13 mouse cellular contexts compared by ENCODE assay signal in the genomic region with DNA sequence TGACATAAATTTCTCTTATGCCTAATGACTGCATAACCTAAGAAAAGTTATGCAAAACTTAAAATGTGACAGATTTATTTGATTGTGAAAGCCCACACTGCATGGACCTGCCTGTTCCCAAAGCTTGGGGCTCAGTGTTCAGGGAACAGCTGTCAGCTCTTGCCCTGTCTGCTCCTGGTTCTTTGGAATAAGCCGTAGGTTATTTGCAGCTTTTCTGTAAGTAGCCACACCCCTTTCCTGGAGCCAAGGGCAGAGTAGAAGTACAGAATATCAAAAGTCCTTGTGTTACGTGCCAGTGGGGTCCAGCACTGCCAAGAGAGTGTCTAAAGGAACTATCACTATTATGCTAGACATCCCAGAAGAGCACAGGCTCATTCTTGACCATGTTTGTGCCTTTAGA. TPM values are rescaled to one million over a fixed set of nuclear protein-coding genes. Genes with fewer than 3 reads are reported as not detected.
DNase-seq lines count a peak whose midpoint lies in the region; ATAC-seq and TF ChIP-seq lines count a peak whose summit lies in the region.
"Had no signal": no experiment of that assay in that cellular context is flagged by ENCODE, and none has a peak within 500 bp of the region (broad histone marks: within the 10 kb centered on the region; RNA-seq: fewer than 3 reads in every experiment).

No protein-coding gene starts in this region.

- intact Hi-C loops in left cerebral cortex, postnatal 4 days (cut with DNase I) = no loop called here
- intact Hi-C loops in gastrocnemius, adult 2 months (cut with DNase I) = no loop called here

- peak overlapping the region; percentile 30 for H3K4me2 ChIP-seq in myocyte (ENCODE audit: low read depth)
- no peak overlapping the region for H3K4me2 ChIP-seq in hindbrain, embryonic 11.5 days (replicated peaks; ENCODE audit: low read depth, low read length)
- H3K4me2 ChIP-seq: embryonic facial prominence, embryonic 15.5 days; hindbrain, embryonic 14.5 days; midbrain, embryonic 12.5 days; neural tube, embryonic 13.5 days had no signal

- DNase-seq in heart, adult 11 months = peak; percentile 89
- no peak for DNase-seq in heart, embryonic 10.5 days (ENCODE audit: low spot score)
- DNase-seq in left cerebral cortex, postnatal 4 days = peak; percentile 4
- DNase-seq in left cerebral cortex, adult 11 months (ENCODE audit: low spot score) = no peak
- DNase-seq in gastrocnemius, adult 2 months = peak; percentile 78
- DNase-seq in spleen, postnatal 4 days (ENCODE audit: low spot score in 2 of 2) = no peak
- no peak for DNase-seq in hindbrain, embryonic 11.5 days (ENCODE audit: low spot score)
- DNase-seq: cerebellum, postnatal 25 days had no signal

- no peak overlapping the region for H3K4me3 ChIP-seq in heart, embryonic 10.5 days
- peak overlapping the region; percentile 33; the same call in 1 of the 2 replicates for H3K4me3 ChIP-seq in gastrocnemius, adult 2 months
- H3K4me3 ChIP-seq in myocyte = no peak overlapping the region
- H3K4me3 ChIP-seq in hindbrain, embryonic 11.5 days (ENCODE audit: low read depth, low read length) = no peak overlapping the region
- H3K4me3 ChIP-seq: embryonic facial prominence, embryonic 15.5 days; midbrain, embryonic 12.5 days; neural tube, embryonic 13.5 days had no signal

- no peak for TF ChIP-seq POLR2A in myocyte (IDR thresholded peaks at IDR 0.05; ENCODE audit: insufficient read length, low read depth)

- H3K79me2 ChIP-seq in myocyte (ENCODE audit: control insufficient read depth, insufficient read depth) = no peaks in the 10 kb centered on the region

- H3K9ac ChIP-seq in hindbrain, embryonic 11.5 days (ENCODE audit: low read depth, low read length) = no peak overlapping the region
- H3K9ac ChIP-seq: embryonic facial prominence, embryonic 15.5 days; hindbrain, embryonic 14.5 days; midbrain, embryonic 12.5 days; neural tube, embryonic 13.5 days had no signal

- H3K9me3 ChIP-seq in heart, embryonic 10.5 days = no peaks in the 10 kb centered on the region
- H3K9me3 ChIP-seq in hindbrain, embryonic 11.5 days (ENCODE audit: control insufficient read depth, low read length) = no peaks in the 10 kb centered on the region
- H3K9me3 ChIP-seq: embryonic facial prominence, embryonic 15.5 days; midbrain, embryonic 12.5 days; neural tube, embryonic 13.5 days had no signal

- H3K27ac ChIP-seq in heart, embryonic 10.5 days = no peak overlapping the region
- H3K27ac ChIP-seq in gastrocnemius, adult 2 months = peak overlapping the region; percentile 92
- H3K27ac ChIP-seq in hindbrain, embryonic 11.5 days (ENCODE audit: low read depth, low read length) = no peak overlapping the region
- H3K27ac ChIP-seq: embryonic facial prominence, embryonic 15.5 days; hindbrain, embryonic 14.5 days; midbrain, embryonic 12.5 days; neural tube, embryonic 13.5 days had no signal

- 46% methylated on average over 2 of the region's 2 CpGs for WGBS in heart, embryonic 10.5 days
- WGBS in hindbrain, embryonic 11.5 days = 63% methylated on average over 2 of the region's 2 CpGs

- TF ChIP-seq CTCF in gastrocnemius, adult 2 months (IDR thresholded peaks at IDR 0.05) = no peak

- H3K27me3 ChIP-seq in heart, embryonic 10.5 days (ENCODE audit: insufficient read depth, poor library complexity, severe bottlenecking) = no peaks in the 10 kb centered on the region
- no peaks in the 10 kb centered on the region for H3K27me3 ChIP-seq in myocyte (ENCODE audit: control insufficient read depth, insufficient read depth, insufficient read length)
- H3K27me3 ChIP-seq in hindbrain, embryonic 11.5 days (ENCODE audit: control insufficient read depth, insufficient read depth, low read length) = no peaks in the 10 kb centered on the region
- H3K27me3 ChIP-seq: embryonic facial prominence, embryonic 15.5 days; midbrain, embryonic 12.5 days; neural tube, embryonic 13.5 days had no signal

- no peaks in the 10 kb centered on the region for H3K4me1 ChIP-seq in heart, embryonic 10.5 days
- H3K4me1 ChIP-seq in hindbrain, embryonic 11.5 days (replicated peaks; ENCODE audit: control insufficient read depth, insufficient read depth, low read length) = no peaks in the 10 kb centered on the region
- H3K4me1 ChIP-seq: embryonic facial prominence, embryonic 15.5 days; midbrain, embryonic 12.5 days; neural tube, embryonic 13.5 days had no signal

- H3K36me3 ChIP-seq in heart, embryonic 10.5 days = no peaks in the 10 kb centered on the region
- no peaks in the 10 kb centered on the region for H3K36me3 ChIP-seq in myocyte (ENCODE audit: control insufficient read depth, insufficient read depth)
- H3K36me3 ChIP-seq in hindbrain, embryonic 11.5 days (ENCODE audit: control insufficient read depth, insufficient read depth, low read length) = no peaks in the 10 kb centered on the region
- H3K36me3 ChIP-seq: embryonic facial prominence, embryonic 15.5 days; midbrain, embryonic 12.5 days; neural tube, embryonic 13.5 days had no signal

- ATAC-seq in hindbrain, embryonic 11.5 days (ENCODE audit: low FRiP score) = no peak

- no peak overlapping the region for H3ac ChIP-seq in myocyte (ENCODE audit: control insufficient read depth, insufficient read length)

TF ChIP-seq in myocyte, 11 proteins besides CTCF, POLR2A, EP300 and RAD21:
- TF ChIP-seq MYOD1 (IDR thresholded peaks at IDR 0.05; ENCODE audit: control insufficient read depth in 1 of 3, insufficient read length in 2 of 3, low read depth in 2 of 3) = peak; percentile 58 to 71 (median 62)
- peak in 2 of 3 experiments; percentile 75 to 91 for TF ChIP-seq MYOG (IDR thresholded peaks at IDR 0.05; ENCODE audit: control insufficient read depth in 1 of 3, insufficient read depth in 1 of 3, insufficient read length in 2 of 3, low read depth in 2 of 3)
- TF ChIP-seq CEBPB (IDR thresholded peaks at IDR 0.05; ENCODE audit: insufficient read depth, poor library complexity, severe bottlenecking) = 0 out of 2 replicates have a peak, but pooled peaks have one; percentile 13
- TF ChIP-seq E2F4 (IDR thresholded peaks at IDR 0.05; ENCODE audit: insufficient read depth) = no peak

RNA-seq across cellular contexts. Expression of a gene that starts 6.3 kb away (rescaled TPM):
- polyA plus RNA-seq in heart, embryonic 10.5 days (2016; fragmentation: Nextera tagmentation; extraction: Ambion mirVana) = 72.3 and 87.7 TPM in 2 replicates
- 100 to 1,000 TPM; 263 to 272 TPM for total RNA-seq in left cerebral cortex, postnatal 4 days (2021)
- 100 to 1,000 TPM; 272 to 301 TPM for total RNA-seq in gastrocnemius, adult 2 months (2021)
- polyA plus RNA-seq in myocyte (2012; fragmentation: generic; extraction: Trizol) = 81.0 TPM
- 120 and 127 TPM in 2 replicates for polyA plus RNA-seq in hindbrain, embryonic 11.5 days (2014; fragmentation: Nextera tagmentation; extraction: Ambion mirVana)

RNA-seq across cellular contexts. Expression of a gene that starts 48.8 kb away (rescaled TPM):
- 8.5 and 9.0 TPM in 2 replicates for polyA plus RNA-seq in heart, embryonic 10.5 days (2016; fragmentation: Nextera tagmentation; extraction: Ambion mirVana)
- 100 to 1,000 TPM; 204 to 210 TPM for total RNA-seq in left cerebral cortex, postnatal 4 days (2021)
- total RNA-seq in gastrocnemius, adult 2 months (2021) = 10 to 100 TPM; 20.7 to 24.1 TPM
- 16.7 TPM for polyA plus RNA-seq in myocyte (2012; fragmentation: generic; extraction: Trizol)
- polyA plus RNA-seq in hindbrain, embryonic 11.5 days (2014; fragmentation: Nextera tagmentation; extraction: Ambion mirVana) = 23.4 and 28.3 TPM in 2 replicates

Comparison
In these comparisons a context has a peak if more than half of its experiments do, and no peak if none do; other contexts are left out.
1. DNase-seq: peak in heart, adult 11 months (single experiment), left cerebral cortex, postnatal 4 days (single experiment) and gastrocnemius, adult 2 months (single experiment); none in heart, embryonic 10.5 days (single experiment), left cerebral cortex, adult 11 months (single experiment), spleen, postnatal 4 days (0 of 2) and hindbrain, embryonic 11.5 days (single experiment).